Mouse (Mus musculus) midbrain, postnatal 0 days (tissue): ENCODE results near the gene Ccng2. TPM values are rescaled to one million over a fixed set of nuclear protein-coding genes. Genes with fewer than 3 reads are reported as not detected.

ENCODE experiments used
- ATAC-seq: fragments of 200-750 bp; cut with Nextera tagmentation; 2 replicates; pipeline ENCODE4 v1.8.0; 2017; ENCODE audit warnings: moderate number of reproducible peaks, mild to moderate bottlenecking, moderate TSS enrichment, moderate library complexity; ENCODE audit not compliant: low FRiP score
- DNase-seq: peaks from one replicate; pipeline ENCODE4 v3.0.0-alpha.2; 2015; ENCODE audit warnings: low spot score
- H3K27ac ChIP-seq: fragments of 300-500 bp; sonication (generic); 2 replicates; pipeline ENCODE4 v1.5.1; 2014; ENCODE audit warnings: low read depth, mild to moderate bottlenecking, low read length, mixed read lengths
- H3K27me3 ChIP-seq: fragments of 300-500 bp; sonication (generic); 2 replicates; pipeline ENCODE4 v1.6.1; 2014; ENCODE audit warnings: low read length, control low read depth, mixed read lengths; ENCODE audit not compliant: insufficient read depth
- H3K36me3 ChIP-seq: fragments of 300-500 bp; sonication (generic); 2 replicates; pipeline ENCODE4 v1.6.1; 2014; ENCODE audit warnings: low read length, control low read depth, mixed read lengths; ENCODE audit not compliant: insufficient read depth
- H3K4me1 ChIP-seq: fragments of 300-500 bp; sonication (generic); 2 replicates; pipeline ENCODE4 v1.6.1; 2014; ENCODE audit warnings: mild to moderate bottlenecking, control low read depth, antibody characterized with exemption, low read length, mixed read lengths; ENCODE audit not compliant: insufficient read depth
- H3K4me2 ChIP-seq: fragments of 300-500 bp; sonication (generic); 2 replicates; pipeline ENCODE4 v1.6.1; 2014; ENCODE audit warnings: low read depth, mild to moderate bottlenecking, low read length, mixed read lengths; ENCODE audit not compliant: poor library complexity, severe bottlenecking
- H3K4me3 ChIP-seq: fragments of 300-500 bp; sonication (generic); 2 replicates; pipeline ENCODE4 v1.5.1; 2014; ENCODE audit warnings: low read depth, mild to moderate bottlenecking, low read length, moderate library complexity
- H3K9ac ChIP-seq: fragments of 300-500 bp; sonication (generic); replicated peaks from 2 replicates; pipeline ENCODE4 v1.6.1; 2014; ENCODE audit warnings: mild to moderate bottlenecking, low read length, moderate library complexity, mixed read lengths; ENCODE audit not compliant: poor library complexity, severe bottlenecking
- H3K9me3 ChIP-seq: fragments of 300-500 bp; sonication (generic); 2 replicates; pipeline ENCODE4 v1.6.1; 2016; ENCODE audit warnings: low read length, control low read depth
- CTCF ChIP-seq: IDR thresholded peaks from 2 replicates; pipeline ENCODE4 v1.5.1; 2016; ENCODE audit warnings: antibody characterized with exemption, mild to moderate bottlenecking
- WGBS: fragments of 180-500 bp; shearing (Covaris S2); extraction: QIAGEN DNeasy Blood & Tissue Kit; methylation state at CpG from one replicate; pipeline ENCODE4 v1.1.7; 2014; 5-methylcytosine and 5-hydroxymethylcytosine counted together
- polyA plus RNA-seq: library from polyadenylated mRNA; unstranded; fragments of >200 nt; fragmentation: Nextera tagmentation; extraction: Ambion mirVana; gene quantifications from 2 replicates; pipeline ENCODE4 v1.2.1, GENCODE M21; 2015
- total RNA-seq: library from RNA; depleted of rRNA; stranded (reverse); fragments of >200 nt; gene quantifications from 2 replicates; pipeline ENCODE4 v1.2.3, GENCODE M21; 2014

Gene Ccng2
- total and polyA plus RNA-seq, 2 experiments from 2014 or later, result 23.5 to 38.2 TPM

DNA sequence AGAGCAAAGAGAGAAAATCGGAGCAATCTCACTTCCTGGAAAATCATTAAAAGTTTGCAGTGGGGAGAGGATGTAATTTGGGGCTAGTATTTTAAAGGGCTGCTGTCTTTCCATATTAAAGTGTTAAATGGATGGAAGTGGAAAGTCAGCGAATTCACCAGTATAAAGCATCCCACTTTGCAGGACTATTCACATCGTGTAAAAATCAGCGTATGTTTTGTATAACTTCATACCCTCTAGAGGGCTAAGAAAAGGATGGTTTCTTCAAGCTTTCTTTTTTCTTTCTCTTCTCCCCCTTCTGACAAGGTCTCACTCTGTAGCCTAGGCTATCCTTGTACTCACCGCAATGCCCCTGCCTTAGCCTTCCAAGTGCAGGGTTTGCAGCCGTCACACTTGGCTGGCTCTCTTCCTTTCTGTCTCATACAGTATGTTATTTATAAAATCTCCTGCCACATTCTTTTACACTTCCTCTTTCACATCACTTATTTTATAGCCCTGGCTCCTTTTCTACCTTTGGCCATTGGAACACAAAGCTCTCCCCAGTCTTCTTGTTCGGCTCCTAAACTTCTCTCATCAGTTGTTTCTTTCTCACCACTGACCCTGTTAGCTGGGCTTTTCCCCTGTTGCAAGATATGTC is 1.8 kb upstream of the Ccng2 start:
- ATAC-seq (no peak), DNase-seq (no peak)
- no peak overlapping the region for H3K9ac ChIP-seq
- 86% methylated on average over 7 of the region's 7 CpGs for WGBS
- peaks cover 3% of the 10 kb centered on the region; the same call in 1 of the 2 replicates for H3K4me1 ChIP-seq
- H3K36me3 ChIP-seq, result no peaks in the 10 kb centered on the region
- H3K4me3 ChIP-seq, result no peak overlapping the region
- H3K27me3 ChIP-seq, result no peaks in the 10 kb centered on the region
- H3K9me3 ChIP-seq, result no peaks in the 10 kb centered on the region
- no peak overlapping the region for H3K27ac ChIP-seq
- H3K4me2 ChIP-seq, result no peak overlapping the region
- no peak for TF ChIP-seq CTCF

DNA sequence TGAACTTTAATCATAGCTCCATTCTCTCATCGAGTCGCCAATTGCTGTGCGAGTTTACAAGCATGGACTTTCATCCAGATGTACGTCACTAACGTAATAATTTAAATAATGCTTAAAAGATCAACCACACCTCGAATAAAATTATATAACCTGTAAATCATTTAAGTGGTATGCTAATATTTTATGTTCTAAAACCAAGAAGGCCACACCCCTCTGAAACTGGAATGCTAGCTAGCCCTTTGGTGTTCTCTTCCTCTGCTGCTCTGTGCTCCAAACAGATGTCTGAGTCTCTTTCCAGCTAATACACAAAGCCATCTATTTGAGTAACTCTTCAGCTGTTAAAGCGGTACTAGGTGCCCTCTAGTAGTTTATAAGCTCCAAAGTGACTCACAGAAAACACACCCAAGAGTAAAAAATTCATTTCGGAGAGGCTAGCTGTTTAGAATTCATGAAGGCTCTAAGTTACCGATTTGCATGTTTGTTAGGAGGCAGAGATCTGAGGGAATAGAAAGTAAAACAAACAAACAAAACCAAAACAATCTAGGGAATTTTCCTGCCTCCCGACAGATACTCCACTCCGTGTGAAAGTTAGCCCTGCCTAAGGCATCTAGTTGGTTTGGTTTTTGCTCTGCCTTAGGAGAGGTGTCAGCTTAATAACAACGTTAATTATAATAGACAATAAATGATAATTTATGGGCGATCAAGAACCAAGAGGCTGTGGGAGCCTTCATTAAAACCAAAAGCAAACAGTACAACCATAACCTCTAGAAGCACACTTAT is 1.1 kb upstream of the Ccng2 start:
- Histone ChIP-seq H3K4me1 (peaks cover 3% of the 10 kb centered on the region; the same call in 1 of the 2 replicates), H3K27me3 (no peaks in the 10 kb centered on the region), H3K36me3 (peaks cover 4% of the 10 kb centered on the region; the same call in 1 of the 2 replicates), H3K4me2 (peak overlapping the region; percentile 56), H3K9me3 (no peaks in the 10 kb centered on the region), H3K27ac (no peak overlapping the region), H3K9ac (no peak overlapping the region), H3K4me3 (peak overlapping the region; percentile 97)
- ATAC-seq, result no peak
- no peak for TF ChIP-seq CTCF
- DNase-seq, result no peak
- WGBS, result 71% methylated on average over 13 of the region's 13 CpGs

DNA sequence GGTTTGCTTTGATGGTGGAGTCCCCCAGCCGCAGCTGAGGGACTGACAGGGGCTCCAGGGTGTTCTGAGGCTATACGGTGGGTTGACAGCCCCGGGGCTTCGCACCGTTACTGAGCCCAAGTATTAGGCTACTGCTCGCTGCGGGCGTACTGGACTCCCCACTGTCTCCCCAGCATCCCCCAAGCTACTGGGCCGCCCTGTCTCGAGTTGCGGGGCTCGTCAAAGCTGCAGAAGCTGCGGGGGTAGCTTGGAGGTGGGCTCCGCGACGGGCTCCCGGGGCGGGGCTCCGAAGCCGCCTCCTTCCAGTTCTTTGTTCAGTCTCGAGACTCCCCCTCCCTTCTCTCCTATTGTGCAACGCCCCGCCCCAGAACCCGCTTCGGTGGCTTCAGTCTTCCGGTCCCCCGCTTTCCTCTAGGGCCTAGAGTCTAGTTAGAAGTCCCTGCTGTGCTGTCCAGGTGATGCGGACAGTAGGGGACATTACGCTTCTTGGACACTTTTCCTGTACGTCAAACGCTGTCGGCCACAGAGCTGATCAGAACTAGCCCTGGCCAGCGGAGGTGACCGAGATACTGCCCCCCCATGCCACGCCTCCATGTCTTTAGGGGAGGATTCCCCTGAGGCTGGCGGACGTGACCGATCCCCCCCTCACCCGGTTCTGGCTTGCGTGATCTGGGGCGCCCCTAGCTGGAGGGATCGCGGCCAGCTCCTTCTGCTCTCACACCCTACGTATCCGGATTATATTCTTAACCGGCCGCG is 972 bp downstream of the Ccng2 start:
- peak overlapping the region; percentile 63 for H3K4me2 ChIP-seq
- H3K9me3 ChIP-seq, result no peaks in the 10 kb centered on the region
- peaks cover 11% of the 10 kb centered on the region for H3K36me3 ChIP-seq
- ATAC-seq (peak; percentile 47), DNase-seq (peak; percentile 86)
- peak overlapping the region; percentile 97 for H3K4me3 ChIP-seq
- H3K27ac ChIP-seq, result peak overlapping the region; percentile 92
- peak overlapping the region; percentile 93 for H3K9ac ChIP-seq
- no peaks in the 10 kb centered on the region for H3K27me3 ChIP-seq
- WGBS, result under 1% methylated on average over 48 of the region's 48 CpGs
- H3K4me1 ChIP-seq, result peaks cover 3% of the 10 kb centered on the region; the same call in 1 of the 2 replicates
- TF ChIP-seq CTCF, result peak; percentile 66

DNA sequence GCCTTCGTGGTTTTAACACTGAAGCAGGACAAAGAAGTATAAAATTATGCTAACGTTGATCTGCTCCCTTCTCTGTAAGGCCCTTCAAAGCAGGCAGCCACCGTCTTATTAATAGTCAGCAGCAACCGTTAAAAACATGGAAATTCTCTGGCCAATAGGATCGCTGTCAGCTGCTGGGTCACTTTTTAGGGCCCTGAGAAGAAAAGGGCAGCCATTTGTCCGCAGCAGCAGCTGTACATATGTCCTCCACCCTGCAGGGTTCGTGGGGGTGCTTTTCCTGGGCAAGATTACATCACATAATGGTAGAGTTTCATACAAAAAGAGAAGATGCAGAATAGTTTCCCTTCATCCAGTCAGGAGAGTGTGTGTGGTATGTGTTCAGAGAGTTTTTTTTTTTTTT is 3.0 kb downstream of the Ccng2 start:
- Histone ChIP-seq H3K4me1 (peaks cover 3% of the 10 kb centered on the region; the same call in 1 of the 2 replicates), H3K27me3 (no peaks in the 10 kb centered on the region), H3K36me3 (peaks cover 31% of the 10 kb centered on the region), H3K27ac (no peak overlapping the region), H3K9ac (0 out of 2 replicates have a peak overlapping the region, but pooled peaks have one; percentile 29), H3K4me3 (no peak overlapping the region; the same call in 1 of the 2 replicates), H3K9me3 (no peaks in the 10 kb centered on the region), H3K4me2 (peak overlapping the region; percentile 63)
- ATAC-seq (no peak), DNase-seq (no peak)
- WGBS, result 22% methylated on average over 7 of the region's 7 CpGs
- no peak for TF ChIP-seq CTCF

- H3K36me3 ChIP-seq, result peaks cover 36% of the 10 kb centered on the region
- H3K9ac ChIP-seq, result no peak overlapping the region
- DNase-seq (no peak), ATAC-seq (no peak)
- H3K27me3 ChIP-seq, result no peaks in the 10 kb centered on the region
- 95% methylated on average over 18 of the region's 18 CpGs for WGBS
- TF ChIP-seq CTCF, result no peak
- no peak overlapping the region for H3K27ac ChIP-seq
- H3K9me3 ChIP-seq, result no peaks in the 10 kb centered on the region
- peaks cover 3% of the 10 kb centered on the region; the same call in 1 of the 2 replicates for H3K4me1 ChIP-seq
- no peak overlapping the region for H3K4me3 ChIP-seq
- no peak overlapping the region for H3K4me2 ChIP-seq
Measured at GRCm38 (mm10) chr5:93270721-93271120, 3.7 kb downstream of the Ccng2 start.
